In the genomic region with DNA sequence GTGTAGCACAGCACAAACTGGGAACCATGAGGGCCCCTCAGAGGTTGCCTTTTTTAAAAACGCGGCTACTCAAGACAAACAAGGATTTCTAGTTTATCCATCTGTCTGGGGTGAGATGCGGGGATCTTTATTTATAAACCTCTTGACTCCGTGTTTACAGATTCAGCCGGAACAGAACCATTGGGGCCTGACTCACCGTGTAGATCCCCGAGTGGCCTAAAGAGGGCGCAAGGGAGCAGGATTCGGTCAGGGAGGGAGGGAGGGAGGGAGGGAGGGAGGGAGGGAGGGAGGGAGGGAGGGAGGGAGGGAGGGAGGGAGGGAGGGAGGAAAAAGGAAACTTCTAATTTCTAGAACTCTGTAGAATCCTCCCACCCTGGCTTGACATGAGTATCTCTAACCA, we compare ENCODE assay signal across 11 mouse cellular contexts.
A peak's percentile ranks its signal among the peaks of the same experiment; 100 is the strongest.
DNase-seq lines count a peak whose midpoint lies in the region; ATAC-seq and TF ChIP-seq lines count a peak whose summit lies in the region.
"Had no signal": no experiment of that assay in that cellular context is flagged by ENCODE, and none has a peak within 500 bp of the region (broad histone marks: within the 10 kb centered on the region; RNA-seq: fewer than 3 reads in every experiment).

No protein-coding gene starts in this region.

- H3K9me3 ChIP-seq in intestine, postnatal 0 days (ENCODE audit: control insufficient read depth) = no peaks in the 10 kb centered on the region
- H3K9me3 ChIP-seq in intestine, embryonic 15.5 days = no peaks in the 10 kb centered on the region
- no peaks in the 10 kb centered on the region for H3K9me3 ChIP-seq in midbrain, postnatal 0 days (ENCODE audit: low read length)
- H3K9me3 ChIP-seq in midbrain, embryonic 16.5 days (replicated peaks; ENCODE audit: control insufficient read depth, low read length, poor library complexity, severe bottlenecking) = no peaks in the 10 kb centered on the region
- no peaks in the 10 kb centered on the region for H3K9me3 ChIP-seq in liver, embryonic 12.5 days (replicated peaks)
- H3K9me3 ChIP-seq: limb, embryonic 15.5 days had no signal

- H3K4me2 ChIP-seq in intestine, postnatal 0 days (replicated peaks; ENCODE audit: low read depth) = no peak overlapping the region
- no peak overlapping the region for H3K4me2 ChIP-seq in intestine, embryonic 15.5 days (replicated peaks)
- H3K4me2 ChIP-seq in midbrain, postnatal 0 days (ENCODE audit: low read depth, low read length, poor library complexity, severe bottlenecking) = no peak overlapping the region
- no peak overlapping the region for H3K4me2 ChIP-seq in midbrain, embryonic 16.5 days (ENCODE audit: low read length)
- no peak overlapping the region for H3K4me2 ChIP-seq in liver, embryonic 12.5 days
- H3K4me2 ChIP-seq: limb, embryonic 15.5 days had no signal

- no peak overlapping the region for H3K27ac ChIP-seq in intestine, postnatal 0 days (ENCODE audit: low read depth, low read length)
- no peak overlapping the region for H3K27ac ChIP-seq in intestine, embryonic 15.5 days
- H3K27ac ChIP-seq in midbrain, postnatal 0 days (ENCODE audit: low read depth, low read length) = no peak overlapping the region
- H3K27ac ChIP-seq in midbrain, embryonic 16.5 days (ENCODE audit: low read length) = no peak overlapping the region
- H3K27ac ChIP-seq in liver, embryonic 12.5 days = no peak overlapping the region
- H3K27ac ChIP-seq: limb, embryonic 15.5 days had no signal

- H3K4me3 ChIP-seq in intestine, postnatal 0 days (ENCODE audit: low read depth, low read length) = no peak overlapping the region
- H3K4me3 ChIP-seq in intestine, embryonic 15.5 days (replicated peaks) = no peak overlapping the region
- no peak overlapping the region for H3K4me3 ChIP-seq in midbrain, postnatal 0 days (ENCODE audit: low read depth, low read length)
- no peak overlapping the region for H3K4me3 ChIP-seq in midbrain, embryonic 16.5 days (ENCODE audit: low read depth, low read length)
- no peak overlapping the region for H3K4me3 ChIP-seq in liver, embryonic 12.5 days
- H3K4me3 ChIP-seq: limb, embryonic 15.5 days had no signal

- H3K27me3 ChIP-seq in intestine, postnatal 0 days (replicated peaks; ENCODE audit: control insufficient read depth, insufficient read depth, low read length) = no peaks in the 10 kb centered on the region
- H3K27me3 ChIP-seq in intestine, embryonic 15.5 days (replicated peaks) = no peaks in the 10 kb centered on the region
- no peaks in the 10 kb centered on the region for H3K27me3 ChIP-seq in midbrain, postnatal 0 days (ENCODE audit: insufficient read depth, low read length)
- no peaks in the 10 kb centered on the region for H3K27me3 ChIP-seq in midbrain, embryonic 16.5 days (ENCODE audit: control insufficient read depth, insufficient read depth, low read depth, low read length)
- no peaks in the 10 kb centered on the region for H3K27me3 ChIP-seq in liver, embryonic 12.5 days (replicated peaks)
- H3K27me3 ChIP-seq: limb, embryonic 15.5 days had no signal

- no peak for ATAC-seq in intestine, postnatal 0 days
- ATAC-seq in intestine, embryonic 15.5 days = no peak
- ATAC-seq in midbrain, postnatal 0 days (ENCODE audit: low FRiP score) = no peak
- ATAC-seq in midbrain, embryonic 16.5 days = no peak
- no peak for ATAC-seq in erythroid progenitor cell, adult 5-6 weeks (replicated peaks; ENCODE audit: low FRiP score, poor library complexity, severe bottlenecking)
- ATAC-seq in liver, embryonic 12.5 days = no peak
- ATAC-seq: intestine, embryonic 16.5 days had no signal

- H3K4me1 ChIP-seq in intestine, postnatal 0 days (replicated peaks; ENCODE audit: control insufficient read depth, insufficient read depth, low read length) = no peaks in the 10 kb centered on the region
- 0 out of 2 replicates have a peak, but pooled peaks cover 4% of the 10 kb centered on the region for H3K4me1 ChIP-seq in intestine, embryonic 15.5 days (replicated peaks)
- H3K4me1 ChIP-seq in midbrain, postnatal 0 days (ENCODE audit: insufficient read depth, low read length) = 0 out of 2 replicates have a peak, but pooled peaks cover 6% of the 10 kb centered on the region
- peaks cover 8% of the 10 kb centered on the region for H3K4me1 ChIP-seq in midbrain, embryonic 16.5 days (ENCODE audit: control insufficient read depth, insufficient read depth, low read length)
- H3K4me1 ChIP-seq in liver, embryonic 12.5 days = no peaks in the 10 kb centered on the region

- TF ChIP-seq CTCF in intestine, postnatal 0 days (IDR thresholded peaks at IDR 0.05; ENCODE audit: low read depth) = peak; percentile 48; the same call in 1 of the 2 replicates
- TF ChIP-seq CTCF in midbrain, postnatal 0 days (IDR thresholded peaks at IDR 0.05) = peak; percentile 54

- 17% methylated on average over 8 of the region's 9 CpGs for WGBS in intestine, postnatal 0 days
- 21% methylated on average over 7 of the region's 9 CpGs for WGBS in intestine, embryonic 15.5 days
- WGBS in midbrain, postnatal 0 days = 33% methylated on average over 5 of the region's 9 CpGs
- WGBS in midbrain, embryonic 16.5 days = 28% methylated on average over 5 of the region's 9 CpGs
- 35% methylated on average over 6 of the region's 9 CpGs for WGBS in liver, embryonic 12.5 days (ENCODE audit: insufficient replicate concordance)

- no peak for DNase-seq in midbrain, postnatal 0 days (ENCODE audit: low spot score)
- DNase-seq in adrenal gland, adult 18-20 months (ENCODE audit: low spot score in 2 of 2) = peak; percentile 45 to 55
- DNase-seq in embryo, embryonic 11.5 days (ENCODE audit: low read depth, low spot score) = peak; percentile 44

- no peaks in the 10 kb centered on the region for H3K36me3 ChIP-seq in intestine, postnatal 0 days (ENCODE audit: control insufficient read depth, insufficient read depth)
- H3K36me3 ChIP-seq in intestine, embryonic 15.5 days = no peaks in the 10 kb centered on the region
- H3K36me3 ChIP-seq in midbrain, postnatal 0 days (ENCODE audit: insufficient read depth, low read length) = no peaks in the 10 kb centered on the region
- H3K36me3 ChIP-seq in midbrain, embryonic 16.5 days (ENCODE audit: control insufficient read depth, insufficient read depth, low read length) = no peaks in the 10 kb centered on the region
- H3K36me3 ChIP-seq in liver, embryonic 12.5 days = no peaks in the 10 kb centered on the region
- H3K36me3 ChIP-seq: G1E; limb, embryonic 15.5 days had no signal

- no peak overlapping the region for H3K9ac ChIP-seq in intestine, postnatal 0 days (ENCODE audit: low read depth, low read length)
- no peak overlapping the region for H3K9ac ChIP-seq in intestine, embryonic 15.5 days
- H3K9ac ChIP-seq in midbrain, postnatal 0 days (replicated peaks; ENCODE audit: low read length, poor library complexity, severe bottlenecking) = no peak overlapping the region
- H3K9ac ChIP-seq in midbrain, embryonic 16.5 days (ENCODE audit: low read depth, low read length) = no peak overlapping the region
- H3K9ac ChIP-seq in liver, embryonic 12.5 days = no peak overlapping the region
- H3K9ac ChIP-seq: limb, embryonic 15.5 days had no signal
